Mouse (Mus musculus): ENCODE results near the gene Zfp839. TPM values are rescaled to one million over a fixed set of nuclear protein-coding genes. Genes with fewer than 3 reads are reported as not detected.

The Zfp839 gene
- polyA plus RNA-seq, 1 experiment, result 8.5 TPM

DNA sequence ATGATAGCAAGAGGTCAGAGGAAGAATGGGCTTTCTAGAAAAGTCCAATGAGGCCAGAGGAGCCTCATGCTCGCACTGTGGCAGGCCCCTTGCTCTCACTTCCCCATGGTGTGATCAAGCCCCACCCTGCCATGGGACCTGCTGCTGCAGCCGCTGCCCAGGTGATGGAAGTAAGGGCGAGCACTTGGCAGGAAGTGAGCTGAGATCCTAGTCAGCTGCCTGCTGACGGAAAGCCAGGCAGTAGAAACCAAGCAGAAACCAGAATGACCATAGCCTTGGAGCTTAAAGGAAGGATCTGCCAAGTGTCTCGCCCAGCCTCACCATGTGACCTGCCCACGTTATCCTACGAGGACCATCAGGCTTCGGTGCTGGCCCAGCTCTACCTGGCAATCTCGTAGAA lies 36.9 kb upstream of the Zfp839 start:
- WGBS, result 89% methylated on average over 9 of the region's 9 CpGs
- Histone ChIP-seq H3K27ac (ENCODE audit: insufficient read depth, low read length) (no peak overlapping the region), H3K4me1 (ENCODE audit: control insufficient read depth, insufficient read depth, low read length) (peaks cover 10% of the 10 kb centered on the region), H3K4me3 (replicated peaks; ENCODE audit: insufficient read depth, low read depth, low read length) (no peak overlapping the region), H3K27me3 (ENCODE audit: control insufficient read depth, insufficient read depth, low read length) (no peaks in the 10 kb centered on the region)
- DNase-seq, result no peak
- TF ChIP-seq POLR2A (IDR thresholded peaks at IDR 0.05; ENCODE audit: borderline replicate concordance, insufficient read depth, low read length) (no peak), CTCF (IDR thresholded peaks at IDR 0.05; ENCODE audit: borderline replicate concordance, insufficient read depth, low read depth, low read length) (no peak)

DNA sequence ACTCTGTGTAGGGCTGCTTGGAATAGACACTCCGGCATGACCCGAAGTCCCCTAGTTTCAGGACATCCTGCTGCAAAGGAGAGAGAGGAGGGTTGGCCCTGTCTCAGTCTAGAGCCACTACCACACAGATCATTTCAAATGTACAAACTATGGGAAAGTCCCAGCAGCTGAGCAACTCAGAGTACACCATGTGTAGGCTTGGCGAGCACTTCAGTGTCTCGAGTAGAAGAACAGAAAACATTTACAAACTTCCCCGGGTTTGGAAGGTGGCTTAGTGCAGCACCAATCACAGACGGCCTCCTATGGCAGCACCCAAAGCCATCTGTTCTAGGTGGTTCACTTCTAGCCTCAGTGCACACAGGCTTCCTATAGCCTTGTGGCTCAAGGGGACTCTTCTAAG lies 36.4 kb upstream of the Zfp839 start:
- no peak overlapping the region for H3K27ac ChIP-seq (ENCODE audit: insufficient read depth, low read length)
- WGBS, result 94% methylated on average over 6 of the region's 6 CpGs
- no peaks in the 10 kb centered on the region for H3K27me3 ChIP-seq (ENCODE audit: control insufficient read depth, insufficient read depth, low read length)
- DNase-seq, result no peak
- TF ChIP-seq POLR2A (IDR thresholded peaks at IDR 0.05; ENCODE audit: borderline replicate concordance, insufficient read depth, low read length) (no peak), CTCF (IDR thresholded peaks at IDR 0.05; ENCODE audit: borderline replicate concordance, insufficient read depth, low read depth, low read length) (no peak)
- H3K4me1 ChIP-seq (ENCODE audit: control insufficient read depth, insufficient read depth, low read length), result peaks cover 7% of the 10 kb centered on the region
- H3K4me3 ChIP-seq (replicated peaks; ENCODE audit: insufficient read depth, low read depth, low read length), result no peak overlapping the region

DNA sequence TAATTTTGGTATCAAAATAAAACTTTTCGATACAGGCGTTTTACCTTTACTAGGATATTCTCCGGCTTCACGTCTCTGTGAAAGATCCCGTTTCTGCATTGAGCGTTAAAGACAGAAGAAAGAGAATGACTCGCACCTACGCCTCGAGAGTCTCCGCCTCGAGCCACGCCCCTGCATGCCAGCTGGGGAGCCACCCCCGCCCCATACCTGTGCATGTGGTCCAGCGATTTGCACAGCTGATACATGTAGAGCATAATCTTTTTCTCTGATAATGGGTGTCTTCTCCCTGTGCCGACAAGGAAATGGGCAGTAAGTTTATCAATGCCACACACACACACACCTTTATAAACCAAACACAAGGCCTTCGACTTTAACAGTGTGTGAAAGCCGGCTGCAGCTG lies 35.1 kb upstream of the Zfp839 start:
- Histone ChIP-seq H3K4me1 (ENCODE audit: control insufficient read depth, insufficient read depth, low read length) (no peaks in the 10 kb centered on the region), H3K4me3 (replicated peaks; ENCODE audit: insufficient read depth, low read depth, low read length) (no peak overlapping the region), H3K27ac (ENCODE audit: insufficient read depth, low read length) (no peak overlapping the region), H3K27me3 (ENCODE audit: control insufficient read depth, insufficient read depth, low read length) (no peaks in the 10 kb centered on the region)
- DNase-seq, result no peak
- TF ChIP-seq CTCF (IDR thresholded peaks at IDR 0.05; ENCODE audit: borderline replicate concordance, insufficient read depth, low read depth, low read length) (no peak), POLR2A (IDR thresholded peaks at IDR 0.05; ENCODE audit: borderline replicate concordance, insufficient read depth, low read length) (no peak)
- WGBS, result 83% methylated on average over 17 of the region's 17 CpGs

DNA sequence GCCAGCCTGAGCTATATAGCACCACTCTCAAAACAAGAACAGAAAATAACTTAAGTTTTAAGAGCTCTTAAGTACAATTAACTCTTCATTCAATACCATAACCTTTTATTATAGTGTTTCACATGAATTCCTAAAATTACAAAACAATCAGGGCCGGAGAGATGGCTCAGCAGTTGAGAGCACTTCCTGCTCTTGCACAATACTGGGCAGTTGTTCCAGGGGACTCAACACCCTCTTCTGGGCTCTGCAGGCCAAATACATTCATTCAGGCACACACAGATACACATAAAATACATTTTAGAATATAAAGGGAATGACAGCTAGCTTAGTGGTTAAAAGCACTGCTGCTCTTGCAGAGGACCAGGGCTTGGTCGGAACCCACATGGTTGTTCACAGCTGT lies 33.2 kb upstream of the Zfp839 start:
- no peak for DNase-seq
- Histone ChIP-seq H3K27ac (ENCODE audit: insufficient read depth, low read length) (no peak overlapping the region), H3K4me1 (ENCODE audit: control insufficient read depth, insufficient read depth, low read length) (no peaks in the 10 kb centered on the region), H3K27me3 (ENCODE audit: control insufficient read depth, insufficient read depth, low read length) (no peaks in the 10 kb centered on the region), H3K4me3 (replicated peaks; ENCODE audit: insufficient read depth, low read depth, low read length) (no peak overlapping the region)
- 91% methylated on average over 2 of the region's 2 CpGs for WGBS
- no peak for TF ChIP-seq POLR2A (IDR thresholded peaks at IDR 0.05; ENCODE audit: borderline replicate concordance, insufficient read depth, low read length)
- TF ChIP-seq CTCF (IDR thresholded peaks at IDR 0.05; ENCODE audit: borderline replicate concordance, insufficient read depth, low read depth, low read length), result no peak

DNA sequence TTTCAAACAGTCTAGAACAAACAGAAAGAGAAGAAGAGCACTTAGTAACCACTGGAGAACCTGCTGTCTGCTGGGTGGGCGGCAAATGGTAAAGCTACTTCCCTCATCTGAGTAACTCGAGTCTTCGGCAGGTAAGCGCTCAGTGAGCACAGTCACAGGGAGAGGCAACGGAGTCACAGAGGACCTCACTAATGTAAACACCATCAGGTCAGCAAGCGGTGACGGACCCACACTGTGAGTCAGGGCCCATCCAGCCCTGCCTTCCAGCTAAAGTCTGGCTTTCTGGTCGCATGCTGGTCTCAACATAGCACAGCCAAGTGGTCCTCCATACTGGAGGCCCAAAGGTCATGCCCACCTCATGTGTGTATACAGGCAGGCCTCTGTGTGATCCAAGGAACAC lies 30.7 kb upstream of the Zfp839 start:
- DNase-seq, result no peak
- 89% methylated on average over 8 of the region's 8 CpGs for WGBS
- H3K27ac ChIP-seq (ENCODE audit: insufficient read depth, low read length), result no peak overlapping the region
- H3K4me3 ChIP-seq (replicated peaks; ENCODE audit: insufficient read depth, low read depth, low read length), result no peak overlapping the region
- no peaks in the 10 kb centered on the region for H3K4me1 ChIP-seq (ENCODE audit: control insufficient read depth, insufficient read depth, low read length)
- H3K27me3 ChIP-seq (ENCODE audit: control insufficient read depth, insufficient read depth, low read length), result no peaks in the 10 kb centered on the region
- TF ChIP-seq POLR2A (IDR thresholded peaks at IDR 0.05; ENCODE audit: borderline replicate concordance, insufficient read depth, low read length), result no peak
- TF ChIP-seq CTCF (IDR thresholded peaks at IDR 0.05; ENCODE audit: borderline replicate concordance, insufficient read depth, low read depth, low read length), result no peak

DNA sequence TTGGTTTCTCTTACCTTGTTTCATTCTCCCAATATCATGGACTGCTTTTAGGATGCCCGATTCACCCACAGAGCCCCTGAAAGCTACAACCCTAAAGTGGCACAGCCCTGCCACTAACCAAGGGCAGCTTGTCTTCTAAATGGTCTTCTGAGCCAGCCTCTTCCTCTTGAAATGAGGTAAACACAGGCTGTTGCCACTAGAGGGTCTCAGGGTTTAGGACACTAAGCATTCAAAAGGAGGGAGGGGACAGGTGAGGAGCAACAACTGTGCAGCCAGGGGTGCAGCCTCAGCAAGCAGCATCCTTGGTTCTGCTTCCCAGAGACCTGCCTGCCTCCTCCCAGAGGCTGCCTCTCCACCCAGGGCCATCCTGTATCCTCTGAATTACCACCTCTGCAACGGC lies 28.3 kb upstream of the Zfp839 start:
- TF ChIP-seq CTCF (IDR thresholded peaks at IDR 0.05; ENCODE audit: borderline replicate concordance, insufficient read depth, low read depth, low read length) (no peak), POLR2A (IDR thresholded peaks at IDR 0.05; ENCODE audit: borderline replicate concordance, insufficient read depth, low read length) (no peak)
- no peak overlapping the region for H3K4me3 ChIP-seq (replicated peaks; ENCODE audit: insufficient read depth, low read depth, low read length)
- DNase-seq, result no peak
- H3K27ac ChIP-seq (ENCODE audit: insufficient read depth, low read length), result no peak overlapping the region
- H3K27me3 ChIP-seq (ENCODE audit: control insufficient read depth, insufficient read depth, low read length), result no peaks in the 10 kb centered on the region
- H3K4me1 ChIP-seq (ENCODE audit: control insufficient read depth, insufficient read depth, low read length), result no peaks in the 10 kb centered on the region
- WGBS, result 89% methylated on average over 2 of the region's 2 CpGs

DNA sequence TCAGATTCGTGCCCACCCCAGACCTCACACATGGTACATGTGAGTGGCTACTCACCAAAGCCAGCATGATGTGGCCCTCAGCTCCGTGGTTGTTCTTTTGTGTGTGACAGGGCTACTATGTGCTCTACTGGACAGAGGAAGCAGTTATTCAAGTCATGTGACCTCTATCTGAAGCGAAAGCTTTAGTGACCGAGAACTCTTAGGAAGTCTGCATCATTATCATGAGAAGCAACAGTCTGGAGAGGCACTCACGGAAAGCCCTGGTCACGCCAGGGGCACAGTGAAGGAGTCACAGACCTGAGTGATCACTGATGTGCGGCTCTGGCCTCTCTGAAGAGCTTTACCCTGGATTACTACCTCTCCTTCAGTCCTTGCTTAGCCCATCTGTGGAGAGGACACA lies 27.7 kb upstream of the Zfp839 start:
- H3K27ac ChIP-seq (ENCODE audit: insufficient read depth, low read length), result no peak overlapping the region
- WGBS, result 87% methylated on average over 7 of the region's 7 CpGs
- no peak for TF ChIP-seq CTCF (IDR thresholded peaks at IDR 0.05; ENCODE audit: borderline replicate concordance, insufficient read depth, low read depth, low read length)
- TF ChIP-seq POLR2A (IDR thresholded peaks at IDR 0.05; ENCODE audit: borderline replicate concordance, insufficient read depth, low read length), result no peak

DNA sequence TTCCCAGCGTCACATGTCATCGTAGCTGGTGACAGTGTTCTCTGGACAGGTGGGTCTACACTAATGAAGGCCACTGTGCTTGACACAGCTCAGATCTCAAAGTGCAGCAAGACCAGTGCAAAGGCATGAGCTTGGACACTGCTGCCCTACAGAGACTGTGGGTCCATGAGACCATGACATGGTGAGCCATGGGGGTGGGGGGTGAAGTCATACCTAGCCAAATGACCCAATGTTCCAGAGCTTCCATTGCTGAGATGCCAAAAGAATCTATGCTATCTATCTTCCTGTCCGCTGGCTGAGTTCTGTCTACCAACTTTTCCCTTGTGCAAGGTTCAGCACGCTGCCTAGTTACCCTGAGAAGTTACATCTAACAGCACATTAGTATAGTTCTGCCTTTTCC lies 21.1 kb upstream of the Zfp839 start:
- no peak overlapping the region for H3K4me3 ChIP-seq (replicated peaks; ENCODE audit: insufficient read depth, low read depth, low read length)
- DNase-seq, result no peak
- H3K27me3 ChIP-seq (ENCODE audit: control insufficient read depth, insufficient read depth, low read length), result no peaks in the 10 kb centered on the region
- 96% methylated on average over 4 of the region's 4 CpGs for WGBS
- no peak overlapping the region for H3K27ac ChIP-seq (ENCODE audit: insufficient read depth, low read length)
- TF ChIP-seq CTCF (IDR thresholded peaks at IDR 0.05; ENCODE audit: borderline replicate concordance, insufficient read depth, low read depth, low read length) (no peak), POLR2A (IDR thresholded peaks at IDR 0.05; ENCODE audit: borderline replicate concordance, insufficient read depth, low read length) (no peak)
- H3K4me1 ChIP-seq (ENCODE audit: control insufficient read depth, insufficient read depth, low read length), result no peaks in the 10 kb centered on the region

More for the DNA sequence above, 27.7 kb upstream of the Zfp839 start:
- no peaks in the 10 kb centered on the region for H3K4me1 ChIP-seq (ENCODE audit: control insufficient read depth, insufficient read depth, low read length)
- DNase-seq, result no peak
- H3K4me3 ChIP-seq (replicated peaks; ENCODE audit: insufficient read depth, low read depth, low read length), result no peak overlapping the region
- no peaks in the 10 kb centered on the region for H3K27me3 ChIP-seq (ENCODE audit: control insufficient read depth, insufficient read depth, low read length)
